Mouse (Mus musculus) kidney, postnatal 0 days (tissue): ENCODE results near the gene Hikeshi. TPM values are rescaled to one million over a fixed set of nuclear protein-coding genes. Genes with fewer than 3 reads are reported as not detected.
A peak's percentile ranks its signal among the peaks of the same experiment; 100 is the strongest.

Experiments
- ATAC-seq: fragments of 200-750 bp; cut with Nextera tagmentation; replicated peaks from 2 replicates; pipeline ENCODE4 v1.8.0; 2017; ENCODE audit warnings: low read depth, moderate number of reproducible peaks, moderate TSS enrichment, moderate library complexity; ENCODE audit not compliant: low FRiP score
- DNase-seq: peaks from one replicate; pipeline ENCODE4 v3.0.0-alpha.2; 2016; ENCODE audit warnings: low spot score
- H3K27ac ChIP-seq: fragments of 300-500 bp; sonication (generic); 2 replicates; pipeline ENCODE4 v1.5.1; 2014; ENCODE audit warnings: mild to moderate bottlenecking
- H3K27me3 ChIP-seq: fragments of 300-500 bp; sonication (generic); 2 replicates; pipeline ENCODE4 v1.6.1; 2014; ENCODE audit warnings: low read length, mixed read lengths; ENCODE audit not compliant: insufficient read depth
- H3K36me3 ChIP-seq: fragments of 300-500 bp; sonication (generic); 2 replicates; pipeline ENCODE4 v1.6.1; 2014; ENCODE audit warnings: low read length, mixed read lengths; ENCODE audit not compliant: insufficient read depth
- H3K4me1 ChIP-seq: fragments of 300-500 bp; sonication (generic); replicated peaks from 2 replicates; pipeline ENCODE4 v1.6.1; 2014; ENCODE audit warnings: antibody characterized with exemption, low read length, mixed read lengths; ENCODE audit not compliant: insufficient read depth
- H3K4me2 ChIP-seq: fragments of 300-500 bp; sonication (generic); 2 replicates; pipeline ENCODE4 v1.6.1; 2014; ENCODE audit warnings: mild to moderate bottlenecking, low read length, moderate library complexity, mixed read lengths
- H3K4me3 ChIP-seq: fragments of 300-500 bp; sonication (generic); replicated peaks from 2 replicates; pipeline ENCODE4 v1.5.1; 2014; ENCODE audit warnings: low read depth, low read length
- H3K9ac ChIP-seq: fragments of 300-500 bp; sonication (generic); 2 replicates; pipeline ENCODE4 v1.6.1; 2014; ENCODE audit warnings: low read depth, low read length
- H3K9me3 ChIP-seq: fragments of 300-500 bp; sonication (generic); replicated peaks from 2 replicates; pipeline ENCODE4 v1.6.1; 2016; ENCODE audit warnings: low read length, inconsistent platforms, mixed read lengths
- CTCF ChIP-seq: IDR thresholded peaks from 2 replicates; pipeline ENCODE4 v1.5.1; 2016; ENCODE audit warnings: antibody characterized with exemption, low read depth, mild to moderate bottlenecking, moderate library complexity
- WGBS: fragments of 180-500 bp; shearing (Covaris S2); extraction: QIAGEN DNeasy Blood & Tissue Kit; methylation state at CpG from one replicate; pipeline ENCODE4 v1.1.7; 2014; 5-methylcytosine and 5-hydroxymethylcytosine counted together
- polyA plus RNA-seq: library from polyadenylated mRNA; unstranded; fragments of >200 nt; fragmentation: Nextera tagmentation; extraction: Ambion mirVana; gene quantifications from 2 replicates; pipeline ENCODE4 v1.2.1, GENCODE M21; 2015

Hikeshi gene
- polyA plus RNA-seq, result 138 and 145 TPM in 2 replicates

GRCm38 (mm10) chr7:89940571-89941463 lies at the start of gene Hikeshi:
Hikeshi (minus strand) TSS chr7:89941204.
- ATAC-seq (peak; percentile 99), DNase-seq (peak; percentile 99)
- H3K27ac ChIP-seq, result peak within 1 kb of the TSS; percentile 94
- no peaks in the 10 kb centered on the region for H3K9me3 ChIP-seq
- H3K4me1 ChIP-seq, result no peaks in the 10 kb centered on the region; the same call in 1 of the 2 replicates
- peak within 1 kb of the TSS; percentile 83 for H3K9ac ChIP-seq
- H3K4me3 ChIP-seq, result peak within 1 kb of the TSS; percentile 83
- H3K27me3 ChIP-seq, result no peaks in the 10 kb centered on the region
- WGBS, result under 1% methylated on average over 45 of the region's 45 CpGs
- H3K36me3 ChIP-seq, result no peaks in the 10 kb centered on the region
- H3K4me2 ChIP-seq, result peak within 1 kb of the TSS; percentile 74
- 0 out of 2 replicates have a peak, but pooled peaks have one; percentile 1 for TF ChIP-seq CTCF

- no peak for TF ChIP-seq CTCF
- no peak overlapping the region for H3K4me2 ChIP-seq
- DNase-seq (peak; percentile 73), ATAC-seq (no peak)
- no peak overlapping the region for H3K9ac ChIP-seq
- H3K4me3 ChIP-seq, result no peak overlapping the region
- H3K9me3 ChIP-seq, result no peaks in the 10 kb centered on the region
- H3K4me1 ChIP-seq, result no peaks in the 10 kb centered on the region
- H3K36me3 ChIP-seq, result no peaks in the 10 kb centered on the region
- no peaks in the 10 kb centered on the region for H3K27me3 ChIP-seq
- no peak overlapping the region for H3K27ac ChIP-seq
These were observed 43.4 kb upstream of the Hikeshi start for GRCm38 (mm10) chr7:89984421-89984820.

DNA sequence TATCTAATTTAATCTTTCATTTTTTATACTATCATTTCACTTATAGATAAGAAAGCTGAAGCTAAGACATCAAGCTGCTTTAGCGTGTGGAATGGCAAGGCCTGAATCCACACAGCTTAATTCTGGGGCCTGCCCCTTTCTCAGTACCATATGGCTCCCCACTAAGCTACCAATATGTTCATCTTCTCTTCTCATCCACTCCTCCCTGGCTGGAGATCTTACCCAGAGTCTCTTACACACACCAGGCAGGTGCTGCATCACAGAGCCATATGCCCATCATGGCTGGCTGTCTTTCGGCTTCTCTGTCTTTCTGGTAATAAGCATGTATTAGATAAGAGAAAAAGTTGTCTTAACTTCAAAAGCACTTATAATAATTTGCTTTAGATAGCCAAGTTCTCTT lies 42.4 kb upstream of the Hikeshi start:
- no peak for DNase-seq
- WGBS, result 92% methylated on average over 2 of the region's 2 CpGs
- no peak for ATAC-seq

DNA sequence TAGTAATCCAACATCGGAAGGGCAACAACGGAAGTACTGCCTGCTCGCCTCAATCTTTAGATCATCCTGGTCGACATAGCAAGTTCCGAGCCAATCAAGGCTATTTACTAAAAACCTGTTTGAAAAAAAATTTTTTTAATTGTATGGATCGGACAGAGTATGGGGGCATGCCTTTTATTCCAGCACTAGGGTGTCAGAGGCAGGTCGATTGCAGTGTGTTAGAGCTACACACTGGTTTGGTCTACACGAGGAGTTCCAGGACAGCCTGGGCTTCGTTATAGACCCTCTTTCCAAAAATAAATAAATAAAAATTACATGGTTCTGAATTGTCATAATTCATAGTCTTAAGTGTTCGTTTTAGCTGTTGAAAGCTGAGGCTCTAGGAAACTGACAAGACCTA lies 40.6 kb upstream of the Hikeshi start:
- no peak for DNase-seq
- 9% methylated on average over 10 of the region's 10 CpGs for WGBS
- Histone ChIP-seq H3K4me1 (peaks cover 7% of the 10 kb centered on the region; the same call in 1 of the 2 replicates), H3K9ac (peak overlapping the region; percentile 79), H3K27me3 (no peaks in the 10 kb centered on the region), H3K4me3 (peak overlapping the region; percentile 69), H3K36me3 (no peaks in the 10 kb centered on the region), H3K27ac (peak overlapping the region; percentile 98), H3K9me3 (no peaks in the 10 kb centered on the region), H3K4me2 (peak overlapping the region; percentile 81)
- no peak; the same call in 1 of the 2 replicates for ATAC-seq
- TF ChIP-seq CTCF, result no peak

More for the DNA sequence above, 42.4 kb upstream of the Hikeshi start:
- no peak overlapping the region for H3K4me2 ChIP-seq
- no peaks in the 10 kb centered on the region for H3K9me3 ChIP-seq
- H3K36me3 ChIP-seq, result no peaks in the 10 kb centered on the region
- no peaks in the 10 kb centered on the region for H3K27me3 ChIP-seq
- H3K4me1 ChIP-seq, result peaks cover 7% of the 10 kb centered on the region; the same call in 1 of the 2 replicates
- H3K27ac ChIP-seq, result no peak overlapping the region
- TF ChIP-seq CTCF, result no peak
- H3K9ac ChIP-seq, result no peak overlapping the region
- no peak overlapping the region for H3K4me3 ChIP-seq

DNA sequence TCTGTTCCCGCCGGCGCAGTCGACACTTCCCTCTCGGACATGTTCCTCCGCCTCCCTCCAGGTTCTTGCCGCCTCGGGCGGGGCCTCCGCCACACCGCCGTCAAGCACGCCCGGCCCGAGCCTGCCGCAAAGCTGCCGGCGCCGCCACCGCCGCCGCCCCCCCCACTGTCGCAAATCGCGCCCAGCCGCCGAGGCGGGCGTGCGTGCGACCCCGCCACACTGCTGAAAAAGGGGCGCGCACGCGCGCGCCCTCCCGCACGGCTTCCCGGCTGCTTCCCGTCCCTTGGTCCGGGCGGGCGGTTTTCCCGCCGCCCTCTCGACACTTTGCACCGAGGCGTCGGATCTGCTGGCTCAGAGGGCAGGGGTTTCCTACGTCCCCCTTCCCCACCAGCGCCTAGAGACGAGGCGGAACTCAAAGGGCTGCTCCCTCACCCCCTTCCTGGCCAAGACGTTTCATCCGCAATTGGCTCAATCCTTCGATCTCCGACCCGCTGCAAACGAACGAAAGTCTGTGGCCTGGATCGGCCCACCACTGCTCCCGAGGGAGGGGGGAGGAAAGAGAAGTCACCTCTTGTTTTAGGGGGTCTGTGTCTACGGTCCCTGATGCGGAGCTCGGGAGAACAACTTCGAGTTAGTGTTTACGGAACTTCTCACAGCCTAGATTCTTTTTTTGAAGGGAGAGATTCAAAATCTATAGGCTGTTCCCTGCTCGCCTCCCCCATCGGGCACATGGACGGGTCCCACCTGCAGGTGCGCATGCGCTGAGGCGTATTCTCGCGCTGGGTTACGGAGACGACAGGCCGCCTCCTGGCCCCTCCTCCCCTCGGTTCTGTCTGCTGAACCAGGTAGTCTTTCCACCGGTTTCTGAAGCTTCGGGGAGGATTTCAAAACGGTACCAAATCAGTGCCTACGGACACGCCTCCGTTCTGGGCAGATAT lies 39.8 kb upstream of the Hikeshi start, which contains the start of gene Eed:
Gene Eed, minus strand, starts transcription at position 499 of the 938 bp plus-strand sequence.
- DNase-seq, result peak; percentile 97
- WGBS, result under 1% methylated on average over 85 of the region's 87 CpGs

More for the DNA sequence above, 39.8 kb upstream of the Hikeshi start, which contains the start of gene Eed:
- no peaks in the 10 kb centered on the region for H3K27me3 ChIP-seq
- no peak for TF ChIP-seq CTCF
- peak; percentile 89 for ATAC-seq
- peak within 1 kb of the TSS; percentile 69 for H3K4me3 ChIP-seq
- peak within 1 kb of the TSS; percentile 79 for H3K9ac ChIP-seq
- H3K4me1 ChIP-seq, result peaks cover 7% of the 10 kb centered on the region; the same call in 1 of the 2 replicates
- peak within 1 kb of the TSS; percentile 98 for H3K27ac ChIP-seq
- peaks cover 5% of the 10 kb centered on the region; the same call in 1 of the 2 replicates for H3K36me3 ChIP-seq
- H3K4me2 ChIP-seq, result peak within 1 kb of the TSS; percentile 81
- H3K9me3 ChIP-seq, result no peaks in the 10 kb centered on the region
